Mouse (Mus musculus) midbrain, embryonic 13.5 days (tissue): ENCODE data around the gene Dcaf4. TPM values are rescaled to one million over a fixed set of nuclear protein-coding genes. Genes with fewer than 3 reads are reported as not detected.

Experiments
- polyA plus RNA-seq: library from polyadenylated mRNA; unstranded; fragments of >200 nt; fragmentation: Nextera tagmentation; extraction: Ambion mirVana; gene quantifications from 2 replicates; pipeline ENCODE4 v1.2.1, GENCODE M21; 2015

Dcaf4 gene
- polyA plus RNA-seq, 1 experiment from 2014 or later: 39.0 TPM

Other genes starting within 250 kb of the Dcaf4 start
- gene Dpf3, start 32.8 kb upstream of the Dcaf4 start, polyA plus RNA-seq: 25.2 and 26.9 TPM in 2 replicates
- 33.5 and 34.6 TPM in 2 replicates for gene Zfyve1, start 76.8 kb downstream of the Dcaf4 start, polyA plus RNA-seq
- gene Rbm25, start 110.8 kb downstream of the Dcaf4 start, polyA plus RNA-seq: 301 and 329 TPM in 2 replicates
- 71.5 and 74.3 TPM in 2 replicates for gene Psen1, start 167.7 kb downstream of the Dcaf4 start, polyA plus RNA-seq
- gene Papln, start 243.2 kb downstream of the Dcaf4 start, polyA plus RNA-seq: 0.08 and 0.11 TPM in 2 replicates